Mouse (Mus musculus): ENCODE measurements around the gene Rpl13.

GRCm38 (mm10) chr8:123126193-123126816 lies 24.2 kb downstream of the Rpl13 start:
- TF ChIP-seq CTCF (IDR thresholded peaks at IDR 0.05; ENCODE audit: low read depth): no peak
- no peak for TF ChIP-seq EP300 (IDR thresholded peaks at IDR 0.05; ENCODE audit: low read depth)

Data from liver, postnatal 0 days (tissue).